Mouse (Mus musculus): ENCODE measurements at regions not wholly inside any gene's neighbourhood (a gene's known extent, or its start where the extent isn't known, plus 50 kb on each side); places are given as distances from the start of the nearest gene placed in this dataset.

DNA sequence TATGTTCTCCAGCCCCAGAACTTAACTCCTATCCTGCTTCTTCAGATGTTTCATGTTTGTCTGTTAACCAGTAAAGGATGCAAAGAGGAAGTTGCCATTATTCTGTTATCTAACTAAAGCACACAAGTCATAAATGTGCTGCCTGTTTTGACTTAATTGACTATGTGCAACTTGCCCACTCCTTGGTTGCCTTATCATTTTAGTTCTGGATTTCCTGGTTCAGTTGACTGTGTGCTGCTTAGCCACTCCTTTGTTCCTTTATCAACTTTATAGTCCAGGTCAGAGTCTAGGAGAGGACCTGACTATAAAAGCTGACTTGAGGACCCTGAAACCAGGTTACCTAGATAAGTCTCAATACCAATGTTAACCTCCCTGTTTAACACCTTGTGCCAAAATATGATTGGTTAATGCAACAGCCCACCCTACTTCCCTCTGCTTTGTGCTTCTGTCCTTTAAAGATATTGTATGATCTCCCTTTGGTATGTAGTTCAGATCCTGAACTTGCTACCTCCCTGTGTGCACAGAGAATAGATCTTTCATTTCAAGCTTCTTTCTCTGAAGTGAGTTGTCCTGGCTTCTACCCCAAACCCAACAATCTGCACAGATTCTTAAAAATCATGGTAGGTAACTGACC, 721.2 kb upstream of the Lcorl start:
- H3K4me3 ChIP-seq (ENCODE audit: low read length), result no peak overlapping the region
- H3K9me3 ChIP-seq (ENCODE audit: low read length), result no peaks in the 10 kb centered on the region
- TF ChIP-seq CTCF (IDR thresholded peaks at IDR 0.05; ENCODE audit: low read depth), result no peak
- no peak for DNase-seq (ENCODE audit: low spot score)
- no peak overlapping the region for H3K9ac ChIP-seq (replicated peaks; ENCODE audit: low read length)
- H3K36me3 ChIP-seq (ENCODE audit: insufficient read depth, low read length), result no peaks in the 10 kb centered on the region
- no peak overlapping the region for H3K4me2 ChIP-seq (ENCODE audit: low read depth, low read length)
- no peaks in the 10 kb centered on the region for H3K27me3 ChIP-seq (ENCODE audit: insufficient read depth, low read length)
- no peaks in the 10 kb centered on the region for H3K4me1 ChIP-seq (ENCODE audit: insufficient read depth, low read length)
- H3K27ac ChIP-seq, result no peak overlapping the region
- ATAC-seq, result no peak

DNA sequence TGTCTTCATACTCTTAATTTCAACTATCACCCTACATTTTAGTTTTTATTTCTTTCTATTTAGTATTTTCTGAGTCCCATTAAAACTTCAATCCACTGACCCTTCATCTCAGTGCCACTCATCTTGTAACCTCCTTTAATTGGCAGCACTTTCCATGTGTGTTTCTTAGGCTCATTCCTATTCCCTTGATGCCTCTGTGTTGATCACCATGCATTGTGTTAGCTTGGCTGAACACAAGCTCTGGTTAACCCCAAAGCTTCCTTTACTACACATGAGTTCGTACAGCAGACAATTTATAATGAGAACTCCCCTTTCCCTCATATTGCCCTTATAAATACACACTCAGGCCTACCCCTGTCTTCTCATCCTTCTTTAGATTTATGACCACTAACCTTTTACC, 716.5 kb upstream of the Lcorl start:
- Histone ChIP-seq H3K36me3 (ENCODE audit: insufficient read depth, low read length) (no peaks in the 10 kb centered on the region), H3K4me1 (ENCODE audit: insufficient read depth, low read length) (no peaks in the 10 kb centered on the region; the same call in 1 of the 2 replicates), H3K4me2 (ENCODE audit: low read depth, low read length) (no peak overlapping the region), H3K27me3 (ENCODE audit: insufficient read depth, low read length) (no peaks in the 10 kb centered on the region), H3K27ac (no peak overlapping the region), H3K9me3 (ENCODE audit: low read length) (no peaks in the 10 kb centered on the region), H3K9ac (replicated peaks; ENCODE audit: low read length) (no peak overlapping the region), H3K4me3 (ENCODE audit: low read length) (no peak overlapping the region)
- DNase-seq (ENCODE audit: low spot score), result peak; percentile 31
- 0 out of 2 replicates have a peak, but pooled peaks have one; percentile 51 for ATAC-seq
- 56% methylated on average over 1 of the region's 1 CpGs for WGBS
- TF ChIP-seq CTCF (IDR thresholded peaks at IDR 0.05; ENCODE audit: low read depth), result no peak

DNA sequence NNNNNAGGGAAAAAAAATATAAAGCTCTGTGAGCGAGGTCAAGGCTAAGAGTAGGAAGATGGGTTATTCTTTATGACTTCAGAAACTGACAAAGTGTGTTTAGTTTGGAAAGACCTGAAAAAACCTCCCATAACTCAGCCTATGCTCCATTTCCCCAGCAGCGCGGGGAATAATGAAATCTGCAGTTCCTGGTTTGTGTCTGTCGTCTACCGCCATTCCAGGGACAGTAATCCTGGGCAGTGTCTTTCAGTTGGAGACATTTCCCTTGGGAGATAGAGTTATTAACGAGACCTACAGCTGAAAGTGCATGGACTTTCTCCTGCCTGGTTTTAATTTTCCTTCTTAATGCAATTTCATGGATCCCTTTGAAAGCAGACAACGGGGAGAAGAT, 715.9 kb upstream of the Lcorl start:
- Histone ChIP-seq H3K9ac (replicated peaks; ENCODE audit: low read length) (no peak overlapping the region), H3K4me2 (ENCODE audit: low read depth, low read length) (peak overlapping the region; percentile 10; the same call in 1 of the 2 replicates), H3K27me3 (ENCODE audit: insufficient read depth, low read length) (no peaks in the 10 kb centered on the region), H3K9me3 (ENCODE audit: low read length) (no peaks in the 10 kb centered on the region), H3K27ac (peak overlapping the region; percentile 36; the same call in 1 of the 2 replicates), H3K36me3 (ENCODE audit: insufficient read depth, low read length) (no peaks in the 10 kb centered on the region), H3K4me3 (ENCODE audit: low read length) (no peak overlapping the region), H3K4me1 (ENCODE audit: insufficient read depth, low read length) (no peaks in the 10 kb centered on the region; the same call in 1 of the 2 replicates)
- no peak for TF ChIP-seq CTCF (IDR thresholded peaks at IDR 0.05; ENCODE audit: low read depth)
- DNase-seq (ENCODE audit: low spot score) (peak; percentile 21), ATAC-seq (peak; percentile 51; the same call in 1 of the 2 replicates)
- WGBS, result 33% methylated on average over 7 of the region's 7 CpGs

DNA sequence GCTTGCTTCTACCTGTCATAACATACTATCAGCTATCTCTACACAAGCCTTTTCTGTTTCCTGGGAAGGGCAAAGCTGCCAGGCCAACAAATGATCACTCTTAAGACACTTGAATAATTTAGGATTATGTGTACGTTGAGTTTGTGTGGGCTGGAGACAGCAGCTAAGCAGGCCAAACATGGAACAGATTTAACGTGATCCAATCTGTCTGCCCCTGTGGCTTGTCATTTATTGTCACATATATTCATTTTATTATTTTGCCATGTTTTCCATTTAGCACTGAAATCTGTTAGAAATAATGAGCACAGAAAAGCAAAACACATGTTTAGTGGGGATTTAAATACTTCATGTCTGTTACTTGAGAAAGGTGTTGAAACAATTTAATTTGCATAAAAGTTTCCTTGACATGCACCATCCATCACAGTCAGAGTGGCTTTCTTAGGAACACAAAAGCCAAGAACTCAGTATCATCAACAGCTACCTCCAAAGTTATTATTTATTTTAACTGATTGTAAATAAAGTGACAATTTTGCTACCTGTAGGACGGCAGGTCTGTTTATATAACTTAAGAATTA, 699.4 kb upstream of the Lcorl start:
- H3K27me3 ChIP-seq (ENCODE audit: insufficient read depth, low read length), result no peaks in the 10 kb centered on the region
- H3K36me3 ChIP-seq (ENCODE audit: insufficient read depth, low read length), result no peaks in the 10 kb centered on the region
- H3K9ac ChIP-seq (replicated peaks; ENCODE audit: low read length), result no peak overlapping the region
- no peak overlapping the region for H3K4me2 ChIP-seq (ENCODE audit: low read depth, low read length)
- ATAC-seq (no peak), DNase-seq (ENCODE audit: low spot score) (no peak)
- no peaks in the 10 kb centered on the region for H3K9me3 ChIP-seq (ENCODE audit: low read length)
- no peaks in the 10 kb centered on the region for H3K4me1 ChIP-seq (ENCODE audit: insufficient read depth, low read length)
- H3K4me3 ChIP-seq (ENCODE audit: low read length), result no peak overlapping the region
- no peak overlapping the region for H3K27ac ChIP-seq
- TF ChIP-seq CTCF (IDR thresholded peaks at IDR 0.05; ENCODE audit: low read depth), result no peak
- 72% methylated on average over 3 of the region's 3 CpGs for WGBS

DNA sequence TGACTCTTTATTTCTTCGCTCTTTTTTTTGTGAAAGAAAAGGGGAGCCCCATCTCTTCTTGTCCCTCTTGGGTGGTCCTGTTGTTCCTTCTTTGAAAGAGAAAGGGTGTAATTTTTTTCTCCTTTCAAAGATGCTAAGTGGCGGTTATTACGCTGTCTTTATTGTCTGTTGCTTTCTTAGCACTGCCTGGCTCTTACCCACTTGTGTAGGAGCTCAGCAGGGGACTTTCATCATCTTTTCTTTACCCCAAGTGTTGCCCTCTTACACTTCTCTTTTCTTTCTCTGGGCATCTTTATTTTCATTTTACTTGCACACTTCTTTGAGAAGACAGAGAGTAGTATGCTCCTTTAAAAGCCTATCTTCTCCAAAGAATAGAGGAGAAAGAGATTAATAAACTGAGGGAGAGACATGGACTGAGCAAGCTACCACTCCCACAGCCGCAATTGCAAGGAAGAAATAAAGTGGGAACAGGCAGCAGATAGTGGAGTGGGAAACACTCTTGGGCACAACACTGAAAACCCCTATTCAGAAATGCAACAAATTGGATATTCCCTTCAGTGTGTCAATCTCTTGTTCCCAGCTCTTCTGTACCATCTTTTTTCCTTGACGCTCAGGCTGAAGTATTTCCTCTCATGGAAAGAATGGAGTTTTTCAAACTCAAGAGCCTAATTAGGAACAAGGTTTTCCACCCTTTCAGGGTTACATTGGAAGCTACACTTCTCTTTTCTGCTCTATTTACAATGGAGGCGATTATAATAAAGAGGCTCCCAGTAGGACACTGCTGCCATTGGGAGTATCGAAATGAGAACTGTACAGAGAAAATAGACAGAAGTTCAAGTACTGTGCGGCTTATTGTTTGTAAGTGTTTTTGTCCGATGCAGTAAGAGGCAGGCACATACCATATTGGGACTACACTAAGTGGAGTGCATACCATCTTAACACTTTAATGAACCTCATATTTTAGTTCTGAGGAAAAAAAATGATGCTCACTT, 684.2 kb upstream of the Lcorl start:
- H3K36me3 ChIP-seq (ENCODE audit: insufficient read depth, low read length), result no peaks in the 10 kb centered on the region
- no peak overlapping the region for H3K9ac ChIP-seq (replicated peaks; ENCODE audit: low read length)
- DNase-seq (ENCODE audit: low spot score) (no peak), ATAC-seq (no peak)
- H3K27ac ChIP-seq, result no peak overlapping the region
- no peaks in the 10 kb centered on the region for H3K27me3 ChIP-seq (ENCODE audit: insufficient read depth, low read length)
- WGBS, result 42% methylated on average over 9 of the region's 9 CpGs
- H3K9me3 ChIP-seq (ENCODE audit: low read length), result no peaks in the 10 kb centered on the region
- H3K4me2 ChIP-seq (ENCODE audit: low read depth, low read length), result no peak overlapping the region
- no peak for TF ChIP-seq CTCF (IDR thresholded peaks at IDR 0.05; ENCODE audit: low read depth)
- no peak overlapping the region for H3K4me3 ChIP-seq (ENCODE audit: low read length)
- no peaks in the 10 kb centered on the region for H3K4me1 ChIP-seq (ENCODE audit: insufficient read depth, low read length)

All from hindbrain, postnatal 0 days (tissue).